Mouse (Mus musculus) lung, adult 18-20 months (tissue): ENCODE measurements around the gene 2810459M11Rik.
A peak's percentile ranks its signal among the peaks of the same experiment; 100 is the strongest.

Experiments used
- DNase-seq, 2 experiments: peaks; one replicate each; pipeline ENCODE4 v3.0.0; 2022; ENCODE audit warnings: mixed read lengths in 2 of 2

2810459M11Rik gene

DNA sequence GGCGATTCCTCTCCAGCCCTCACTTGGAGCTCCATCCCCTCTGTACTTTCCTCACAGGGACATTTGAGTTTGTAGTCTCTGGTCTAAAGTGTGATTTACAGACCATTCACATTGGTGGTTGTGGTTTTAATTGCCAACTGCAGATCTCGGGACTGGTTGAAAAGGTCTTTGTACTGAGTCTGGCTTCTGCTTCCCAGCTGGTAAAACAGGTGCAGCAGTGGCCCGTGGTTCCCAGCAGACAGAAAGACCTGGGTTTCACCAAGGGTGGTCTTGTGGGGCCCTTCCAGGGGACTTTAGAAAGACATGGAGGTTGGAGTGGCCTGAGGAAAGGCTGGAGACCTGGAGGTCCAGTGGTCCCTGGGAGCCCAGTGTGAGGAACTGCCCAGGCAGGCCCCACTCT lies 9.3 kb downstream of the 2810459M11Rik start:
- no peak for DNase-seq

DNA sequence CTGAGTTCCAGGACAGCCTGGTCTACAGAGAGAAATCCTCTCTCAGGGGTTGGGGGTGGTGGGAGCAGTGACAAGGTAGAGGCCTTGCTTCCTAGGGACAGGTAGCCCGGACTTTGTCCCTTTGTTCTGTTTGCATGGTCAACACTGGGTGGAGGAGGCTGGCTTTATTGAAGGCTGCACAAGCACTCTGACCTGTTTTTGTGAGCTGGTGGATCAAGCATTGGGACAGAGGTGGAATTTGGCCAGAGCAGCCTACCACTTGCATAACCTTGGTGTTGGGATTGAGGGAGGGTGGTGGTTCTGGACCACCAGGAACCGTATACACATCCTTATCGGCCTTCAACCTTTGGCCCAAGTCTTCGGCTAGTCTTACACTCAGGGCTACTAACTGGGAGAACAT lies 10.6 kb downstream of the 2810459M11Rik start:
- DNase-seq: no peak

DNA sequence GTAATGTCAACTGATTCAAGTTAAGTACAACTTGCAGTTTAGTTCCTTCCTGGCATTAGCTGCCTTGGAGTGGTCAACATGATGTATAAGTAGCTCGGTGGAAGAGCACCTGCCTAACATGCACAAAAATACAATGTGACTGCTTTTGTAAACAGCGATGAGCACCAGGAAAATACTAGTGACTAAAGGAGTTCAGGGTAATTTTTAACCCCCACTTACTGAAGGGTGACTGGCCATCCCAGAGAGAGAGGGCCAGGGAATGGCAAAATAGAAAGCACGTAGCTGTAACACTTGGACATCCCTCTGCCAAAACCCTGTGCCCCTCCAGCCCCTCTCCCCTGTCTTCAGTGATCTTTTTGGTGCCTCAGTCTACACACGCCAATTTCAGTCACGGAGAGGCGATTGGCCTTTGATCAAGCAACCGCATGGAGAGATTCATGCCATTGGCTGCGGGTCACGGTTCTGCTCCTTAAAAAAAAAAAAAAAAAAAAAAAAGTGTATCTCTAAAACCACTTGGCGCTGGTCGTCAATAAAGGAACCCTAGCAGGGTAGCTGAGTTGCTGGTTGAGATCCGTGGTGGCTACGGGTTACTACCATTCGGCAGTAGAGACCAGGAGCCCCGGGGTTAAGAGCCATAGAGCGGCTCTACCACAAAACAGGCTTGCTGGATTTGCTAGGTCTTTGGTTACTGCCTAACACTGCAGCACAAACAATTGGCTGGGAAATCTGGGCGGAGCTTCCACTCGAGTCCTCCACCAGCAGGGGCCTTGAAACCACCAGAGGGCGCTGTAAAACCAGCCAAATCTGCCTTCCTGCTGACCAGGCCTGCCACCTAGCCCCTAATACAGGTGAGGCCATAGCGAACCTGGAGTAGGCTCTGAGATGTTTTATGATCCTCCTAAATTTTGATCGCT lies 13.4 kb downstream of the 2810459M11Rik start:
- peak; percentile 95 to 97 for DNase-seq

DNA sequence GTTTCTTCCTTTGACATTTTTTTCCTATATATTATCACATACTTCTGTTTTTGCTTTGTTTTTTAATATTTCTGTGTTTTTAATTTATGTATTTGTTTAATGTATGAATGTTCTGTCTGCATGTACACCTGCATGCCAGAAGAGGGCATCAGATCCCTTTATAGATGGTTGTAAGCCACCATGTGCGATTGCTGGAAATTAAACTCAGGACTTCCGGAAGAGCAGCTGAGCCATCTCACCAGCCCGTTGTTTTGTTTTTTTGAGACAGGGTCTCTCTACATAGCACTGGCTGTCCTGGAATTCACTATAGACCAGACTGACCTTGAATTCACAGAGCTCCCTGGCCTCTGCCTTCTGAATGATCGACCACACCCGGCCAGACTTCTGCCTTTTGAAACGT lies 16.9 kb downstream of the 2810459M11Rik start:
- no peak for DNase-seq

DNA sequence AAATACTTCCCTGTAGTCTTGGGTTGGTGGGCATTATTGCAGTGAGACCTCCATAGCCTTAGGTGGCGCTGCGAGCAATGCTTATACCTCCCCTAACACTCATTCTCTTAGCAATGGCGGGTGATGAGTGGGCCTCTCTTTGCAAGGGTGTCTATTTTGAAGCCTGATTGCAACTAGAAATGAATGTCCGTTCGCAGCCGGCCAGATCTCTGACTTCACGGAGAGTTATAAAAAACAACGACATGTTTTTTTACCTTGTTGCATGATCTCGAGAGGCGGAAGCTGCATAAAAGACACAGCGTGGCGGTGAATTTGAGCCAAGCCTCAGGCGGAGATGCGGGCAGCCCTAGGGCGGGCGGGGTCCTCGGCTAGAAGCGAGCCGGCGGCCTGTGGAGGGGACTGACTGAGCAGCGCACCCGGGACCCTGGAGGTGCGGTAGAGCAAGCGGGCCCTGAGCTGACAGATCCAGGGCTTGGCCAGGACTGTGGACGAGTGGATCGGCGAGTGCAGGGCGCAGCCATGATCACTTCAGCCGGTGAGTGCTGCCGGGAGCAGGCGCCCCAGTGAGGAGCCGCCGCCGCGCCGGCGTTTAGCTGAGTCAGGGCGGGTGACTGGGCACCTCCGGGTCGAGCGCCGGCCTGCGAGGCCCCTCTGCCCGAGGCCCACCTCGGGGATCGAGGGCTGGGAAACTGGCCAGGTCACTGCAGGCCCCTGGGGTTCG lies 18.8 kb downstream of the 2810459M11Rik start, which contains the start of gene Psmd1:
Gene Psmd1 (plus strand): TSS at position 117 of the 721 bp plus-strand sequence.
- DNase-seq: peak; percentile 88 to 91

DNA sequence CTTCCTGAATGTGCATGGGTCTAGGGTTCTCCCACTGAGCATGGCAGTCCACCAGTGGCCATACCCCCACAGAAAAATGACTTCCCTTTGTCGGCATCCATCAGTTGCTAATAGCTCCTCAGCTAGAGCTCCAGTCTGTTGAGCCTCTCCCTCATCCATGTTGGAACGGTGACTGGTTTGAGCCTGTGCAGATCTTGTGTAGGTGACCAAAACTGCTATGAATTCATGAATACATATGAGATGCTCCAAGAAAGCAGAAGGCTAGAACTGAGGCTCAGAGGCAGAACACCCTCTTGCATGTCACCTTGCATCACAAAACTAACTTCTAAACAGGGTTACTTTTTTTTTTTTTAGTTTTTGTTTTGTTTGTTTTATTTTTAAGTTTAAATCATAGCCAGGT lies 30.9 kb downstream of the 2810459M11Rik start:
- no peak for DNase-seq

DNA sequence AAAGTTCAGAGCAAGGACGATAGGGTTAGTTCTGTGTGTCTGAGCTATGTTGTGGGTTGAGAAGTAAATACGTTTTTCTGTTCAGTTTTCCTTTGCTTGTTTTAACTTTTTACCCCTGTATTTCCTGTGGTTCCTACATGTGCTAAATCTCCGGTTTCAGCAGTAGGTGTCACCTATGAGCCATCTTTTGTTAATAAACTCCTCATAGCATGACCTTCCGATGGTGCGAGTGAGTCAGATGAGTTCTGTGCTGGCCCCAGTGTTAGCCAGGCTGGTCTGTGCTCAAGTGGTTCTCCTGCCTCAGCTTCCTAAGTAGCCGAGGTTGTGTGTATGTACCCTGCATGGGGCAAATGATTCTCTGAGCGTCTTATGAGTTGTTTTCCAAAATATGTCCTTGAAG lies 48.8 kb downstream of the 2810459M11Rik start:
- no peak for DNase-seq

DNA sequence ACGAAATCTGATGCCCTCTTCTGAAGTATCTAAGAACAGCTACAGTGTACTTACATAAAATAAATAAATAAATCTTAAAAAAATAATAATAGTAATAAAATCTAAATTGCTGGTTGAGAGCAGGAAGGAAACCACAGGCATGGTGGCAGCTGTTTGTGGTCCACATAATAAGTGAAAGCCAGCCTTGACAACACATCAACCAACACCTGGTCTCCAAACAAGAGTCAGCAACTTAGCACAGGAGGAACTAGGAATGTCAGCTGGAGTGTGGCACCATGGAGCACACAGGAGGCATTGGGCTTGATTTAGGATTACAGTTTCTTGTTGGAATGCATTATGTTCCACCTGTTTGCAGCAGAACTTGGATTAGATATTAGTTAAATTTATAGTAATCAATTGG lies 59.4 kb downstream of the 2810459M11Rik start:
- no peak for DNase-seq
